Mouse (Mus musculus) E14TG2a.4 (cell line): ENCODE measurements around the gene Tubb4b.

Experiments used
- CTCF ChIP-seq: conservative IDR thresholded peaks from 2 replicates; pipeline ENCODE4 v1.5.1; 2014; ENCODE audit warnings: low read length
- POU5F1 ChIP-seq: IDR thresholded peaks from 2 replicates; pipeline ENCODE4 v1.6.1; 2014; ENCODE audit warnings: low read length, borderline replicate concordance

- TF ChIP-seq CTCF, result no peak
- TF ChIP-seq POU5F1, result no peak
Observed at GRCm38 (mm10) chr2:25242101-25242506, 17.6 kb upstream of the Tubb4b start, which contains the start of the genes Rnf208 and Cysrt1.
